ENCODE assay signal across 22 mouse cellular contexts in the genomic region with DNA sequence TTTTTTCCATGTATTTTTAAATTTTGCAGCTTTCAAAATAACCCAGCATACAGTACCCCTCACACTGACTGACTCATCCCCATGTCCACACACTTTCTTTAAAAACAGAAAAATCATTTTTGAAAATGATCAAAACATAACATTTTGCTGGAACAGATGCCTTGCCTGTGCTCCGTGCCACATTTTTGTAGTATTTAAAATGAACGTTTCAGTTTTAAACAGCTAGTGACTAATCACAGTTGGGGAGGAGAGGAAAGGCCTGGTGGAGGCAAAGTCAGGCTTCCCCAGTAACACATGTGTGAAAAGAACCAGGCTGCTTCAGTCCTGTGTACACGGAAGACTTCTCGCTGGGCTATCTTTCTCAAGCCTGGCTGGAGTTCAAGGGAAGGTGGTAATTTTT.
A peak's percentile ranks its signal among the peaks of the same experiment; 100 is the strongest.
DNase-seq lines count a peak whose midpoint lies in the region; ATAC-seq lines count a peak whose summit lies in the region.
"Had no signal": no experiment of that assay in that cellular context is flagged by ENCODE, and none has a peak within 500 bp of the region (broad histone marks: within the 10 kb centered on the region; RNA-seq: fewer than 3 reads in every experiment).

No protein-coding gene starts in this region.

- H3K9me3 ChIP-seq in forebrain, embryonic 14.5 days (replicated peaks; ENCODE audit: control insufficient read depth, low read length), result no peaks in the 10 kb centered on the region
- no peaks in the 10 kb centered on the region for H3K9me3 ChIP-seq in forebrain, embryonic 11.5 days (ENCODE audit: control insufficient read depth, low read length)
- no peaks in the 10 kb centered on the region for H3K9me3 ChIP-seq in intestine, embryonic 14.5 days (ENCODE audit: control insufficient read depth, low read length)
- H3K9me3 ChIP-seq in intestine, embryonic 15.5 days, result no peaks in the 10 kb centered on the region
- H3K9me3 ChIP-seq: embryonic facial prominence, embryonic 15.5 days; heart, embryonic 10.5 days; hindbrain, embryonic 15.5 days; midbrain, embryonic 10.5 days; neural tube, embryonic 13.5 days had no signal

- WGBS in forebrain, embryonic 14.5 days, result 82% methylated on average over 4 of the region's 4 CpGs
- 91% methylated on average over 4 of the region's 4 CpGs for WGBS in forebrain, embryonic 11.5 days
- 30% methylated on average over 4 of the region's 4 CpGs for WGBS in intestine, embryonic 14.5 days
- WGBS in intestine, embryonic 15.5 days, result 33% methylated on average over 4 of the region's 4 CpGs

- H3K36me3 ChIP-seq in forebrain, embryonic 14.5 days (ENCODE audit: control insufficient read depth, insufficient read depth, low read length), result no peaks in the 10 kb centered on the region
- H3K36me3 ChIP-seq in forebrain, embryonic 11.5 days (ENCODE audit: control insufficient read depth, insufficient read depth, low read length), result no peaks in the 10 kb centered on the region
- no peaks in the 10 kb centered on the region for H3K36me3 ChIP-seq in intestine, embryonic 14.5 days (ENCODE audit: control insufficient read depth, insufficient read depth, low read length)
- H3K36me3 ChIP-seq in intestine, embryonic 15.5 days, result no peaks in the 10 kb centered on the region
- H3K36me3 ChIP-seq: embryonic facial prominence, embryonic 15.5 days; heart, embryonic 10.5 days; hindbrain, embryonic 15.5 days; midbrain, embryonic 10.5 days; neural tube, embryonic 13.5 days had no signal

- no peak overlapping the region for H3K4me2 ChIP-seq in forebrain, embryonic 14.5 days (ENCODE audit: low read length)
- no peak overlapping the region for H3K4me2 ChIP-seq in forebrain, embryonic 11.5 days (ENCODE audit: low read depth, low read length, severe bottlenecking)
- H3K4me2 ChIP-seq in intestine, embryonic 14.5 days (ENCODE audit: low read length), result no peak overlapping the region
- no peak overlapping the region for H3K4me2 ChIP-seq in intestine, embryonic 15.5 days (replicated peaks)
- H3K4me2 ChIP-seq: embryonic facial prominence, embryonic 15.5 days; hindbrain, embryonic 15.5 days; neural tube, embryonic 13.5 days had no signal

- no peak overlapping the region for H3K27ac ChIP-seq in forebrain, embryonic 14.5 days (ENCODE audit: low read depth, low read length)
- no peak overlapping the region for H3K27ac ChIP-seq in forebrain, embryonic 11.5 days (ENCODE audit: low read depth, low read length)
- no peak overlapping the region for H3K27ac ChIP-seq in intestine, embryonic 14.5 days (ENCODE audit: low read depth)
- H3K27ac ChIP-seq in intestine, embryonic 15.5 days, result no peak overlapping the region
- H3K27ac ChIP-seq: embryonic facial prominence, embryonic 15.5 days; heart, embryonic 10.5 days; hindbrain, embryonic 15.5 days; macrophage; midbrain, embryonic 10.5 days; neural tube, embryonic 13.5 days had no signal

- H3K4me3 ChIP-seq in forebrain, embryonic 14.5 days (ENCODE audit: low read depth, low read length), result no peak overlapping the region
- no peak overlapping the region for H3K4me3 ChIP-seq in forebrain, embryonic 11.5 days (ENCODE audit: low read depth, low read length)
- no peak overlapping the region for H3K4me3 ChIP-seq in intestine, embryonic 14.5 days (ENCODE audit: low read depth, low read length)
- H3K4me3 ChIP-seq in intestine, embryonic 15.5 days (replicated peaks), result no peak overlapping the region
- H3K4me3 ChIP-seq: embryonic facial prominence, embryonic 15.5 days; heart, embryonic 10.5 days; hindbrain, embryonic 15.5 days; midbrain, embryonic 10.5 days; myocyte; neural tube, embryonic 13.5 days had no signal

- H3K27me3 ChIP-seq in forebrain, embryonic 14.5 days (replicated peaks; ENCODE audit: control insufficient read depth, insufficient read depth, low read length), result no peaks in the 10 kb centered on the region
- no peaks in the 10 kb centered on the region for H3K27me3 ChIP-seq in forebrain, embryonic 11.5 days (ENCODE audit: control insufficient read depth, insufficient read depth, low read length)
- H3K27me3 ChIP-seq in intestine, embryonic 14.5 days (replicated peaks; ENCODE audit: control insufficient read depth, insufficient read depth, low read length), result no peaks in the 10 kb centered on the region
- H3K27me3 ChIP-seq in intestine, embryonic 15.5 days (replicated peaks), result no peaks in the 10 kb centered on the region
- H3K27me3 ChIP-seq: embryonic facial prominence, embryonic 15.5 days; hindbrain, embryonic 15.5 days; neural tube, embryonic 13.5 days had no signal

- no peaks in the 10 kb centered on the region for H3K4me1 ChIP-seq in forebrain, embryonic 14.5 days (ENCODE audit: control insufficient read depth, insufficient read depth, low read length)
- no peaks in the 10 kb centered on the region for H3K4me1 ChIP-seq in forebrain, embryonic 11.5 days (replicated peaks; ENCODE audit: control insufficient read depth, insufficient read depth, low read length)
- H3K4me1 ChIP-seq in intestine, embryonic 14.5 days (replicated peaks; ENCODE audit: control insufficient read depth, insufficient read depth, low read length), result no peaks in the 10 kb centered on the region
- H3K4me1 ChIP-seq in intestine, embryonic 15.5 days (replicated peaks), result no peaks in the 10 kb centered on the region
- H3K4me1 ChIP-seq: embryonic facial prominence, embryonic 15.5 days; heart, embryonic 10.5 days; hindbrain, embryonic 15.5 days; midbrain, embryonic 10.5 days; neural tube, embryonic 13.5 days had no signal

- no peak for ATAC-seq in forebrain, embryonic 14.5 days
- ATAC-seq in forebrain, embryonic 11.5 days (replicated peaks; ENCODE audit: low FRiP score), result no peak
- ATAC-seq in intestine, embryonic 14.5 days (replicated peaks; ENCODE audit: low FRiP score, low TSS enrichment, low read depth), result 0 out of 2 replicates have a peak, but pooled peaks have one; percentile 23
- no peak for ATAC-seq in intestine, embryonic 15.5 days
- ATAC-seq: intestine, embryonic 16.5 days; midbrain, embryonic 16.5 days had no signal

- DNase-seq in forebrain, embryonic 14.5 days (ENCODE audit: low spot score), result peak; percentile 13
- DNase-seq in forebrain, embryonic 11.5 days (ENCODE audit: low spot score), result no peak
- DNase-seq in intestine, embryonic 14.5 days (ENCODE audit: low spot score), result no peak
- peak; percentile 50 to 56 for DNase-seq in right cerebral cortex, adult 2 months (ENCODE audit: low spot score in 2 of 2)
- no peak for DNase-seq in right cerebral cortex, postnatal 4 days
- peak; percentile 29 to 52 for DNase-seq in layer of hippocampus, postnatal 36 days
- DNase-seq in adrenal gland, adult 8-10 months, result no peak
- DNase-seq: adrenal gland, postnatal 25 days; cerebellum, adult 11 months; cerebellum, adult 9-11 months; kidney, postnatal 25 days; thymus, postnatal 25 days had no signal

- no peak overlapping the region for H3K9ac ChIP-seq in forebrain, embryonic 14.5 days (ENCODE audit: low read length)
- no peak overlapping the region for H3K9ac ChIP-seq in forebrain, embryonic 11.5 days (ENCODE audit: low read length)
- H3K9ac ChIP-seq in intestine, embryonic 14.5 days (ENCODE audit: low read length), result no peak overlapping the region
- H3K9ac ChIP-seq in intestine, embryonic 15.5 days, result no peak overlapping the region
- H3K9ac ChIP-seq: embryonic facial prominence, embryonic 15.5 days; hindbrain, embryonic 15.5 days; neural tube, embryonic 13.5 days had no signal

Comparison
In these comparisons a context has a peak if more than half of its experiments do, and no peak if none do; other contexts are left out.
1. DNase-seq: peak in forebrain, embryonic 14.5 days (single experiment), right cerebral cortex, adult 2 months (2 of 2) and layer of hippocampus, postnatal 36 days (2 of 2); none in forebrain, embryonic 11.5 days (single experiment), intestine, embryonic 14.5 days (single experiment), right cerebral cortex, postnatal 4 days (single experiment) and adrenal gland, adult 8-10 months (single experiment).